Mouse (Mus musculus) heart, postnatal 36 days (tissue): Measurements from ENCODE around the gene Mcf2l. TPM values are rescaled to one million over a fixed set of nuclear protein-coding genes. Genes with fewer than 3 reads are reported as not detected.
A peak's percentile ranks its signal among the peaks of the same experiment; 100 is the strongest.

Source experiments
- DNase-seq, 2 experiments: peaks; one replicate each; pipeline ENCODE4 v3.0.0; 2021 to 2022
- intact Hi-C: fragments of 180-260 bp; cut with DNase I; formaldehyde crosslinking; loops from one replicate; pipeline ENCODE4 v1.15.1; 2025
- total RNA-seq, 2 experiments: library from RNA; stranded (reverse); gene quantifications; 2 replicates each; pipeline ENCODE4 v1.2.3; 2021

Gene Mcf2l
- total RNA-seq: 10 to 100 TPM; 53.3 to 77.9 TPM

- peak; percentile 34 to 36 for DNase-seq
- intact Hi-C loops: no loop called here
Measured at GRCm38 (mm10) chr8:12873357-12874046, at the start of gene Mcf2l. Mcf2l (plus strand) TSS chr8:12873806.

GRCm38 (mm10) chr8:12824562-12824961, 49.0 kb upstream of the Mcf2l start:
- intact Hi-C loops: no loop called here
- no peak for DNase-seq

DNA sequence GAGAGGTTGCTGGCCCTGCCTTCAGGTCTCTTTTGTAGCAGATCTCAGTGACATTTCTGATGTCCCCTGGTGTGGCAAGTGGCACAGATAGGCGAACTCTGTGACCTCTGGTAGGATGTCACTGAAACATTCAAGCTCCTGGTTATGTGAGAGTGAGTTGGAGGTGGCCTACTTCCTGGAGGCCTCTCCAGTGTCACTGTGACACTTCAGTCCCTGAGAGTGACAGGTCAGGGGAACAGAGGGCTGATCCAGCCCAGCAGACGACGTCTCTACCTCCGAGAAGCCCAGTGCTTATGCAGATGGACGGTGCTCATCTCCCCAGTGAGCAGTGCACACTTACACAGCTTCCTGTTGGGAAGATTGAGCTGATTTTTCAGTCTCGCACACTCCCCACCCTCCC, 48.4 kb upstream of the Mcf2l start:
- intact Hi-C loops: no loop called here
- no peak for DNase-seq

DNA sequence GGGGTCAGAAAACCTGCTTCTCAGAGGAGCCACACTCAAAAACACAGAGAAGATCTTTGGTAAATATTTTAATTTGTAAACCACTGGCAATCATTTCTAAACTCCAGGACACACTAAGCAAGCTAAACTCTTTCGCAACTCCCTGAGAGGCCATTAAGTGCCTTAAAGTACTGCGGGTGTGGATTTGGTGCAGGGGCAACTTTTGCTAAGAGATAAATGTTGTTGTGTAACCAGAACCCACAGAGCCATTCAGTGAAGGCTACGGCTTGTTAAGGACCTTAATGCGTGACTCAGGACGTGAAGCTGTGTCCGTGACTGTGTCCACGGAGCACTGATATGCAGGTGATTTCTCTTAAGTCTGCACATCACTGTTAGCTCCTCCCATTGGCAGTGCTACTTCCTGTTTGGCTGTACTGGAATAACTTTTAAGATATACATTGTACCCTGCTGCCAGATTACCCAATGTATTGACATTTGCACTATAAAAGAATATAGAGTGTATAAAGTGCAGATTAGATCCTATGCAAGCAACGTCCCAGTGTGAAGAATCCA, 47.8 kb upstream of the Mcf2l start:
- intact Hi-C loops: no loop called here
- no peak for DNase-seq

- no peak for DNase-seq
Measured at GRCm38 (mm10) chr8:12827124-12827523, 46.5 kb upstream of the Mcf2l start.

GRCm38 (mm10) chr8:12828298-12828697, 45.3 kb upstream of the Mcf2l start:
- intact Hi-C loops: no loop called here

More at GRCm38 (mm10) chr8:12827124-12827523, 46.5 kb upstream of the Mcf2l start:
- intact Hi-C loops: no loop called here

DNA sequence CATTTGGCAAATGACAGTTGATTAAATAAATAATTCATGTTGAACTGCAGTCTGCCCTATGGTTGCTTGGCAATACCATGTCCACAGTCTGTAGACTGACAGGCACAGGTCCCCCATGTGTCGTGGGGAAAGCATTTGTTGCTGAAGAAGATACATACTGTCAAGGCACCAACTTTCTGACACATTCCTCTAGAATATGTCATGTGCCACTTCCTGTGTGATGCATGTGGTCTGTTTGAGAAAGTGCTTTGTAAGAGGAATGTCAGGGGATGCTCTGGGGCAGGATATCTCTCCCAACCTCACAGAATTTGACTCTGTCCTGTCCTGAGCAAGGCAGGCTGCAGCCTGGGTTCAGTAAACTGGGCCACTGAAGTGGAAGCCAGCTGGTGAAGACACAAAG, 44.2 kb upstream of the Mcf2l start:
- intact Hi-C loops: no loop called here
- no peak for DNase-seq

More at GRCm38 (mm10) chr8:12828298-12828697, 45.3 kb upstream of the Mcf2l start:
- no peak for DNase-seq

- intact Hi-C loops: no loop called here
- no peak for DNase-seq
Measured at GRCm38 (mm10) chr8:12831659-12832589, 41.7 kb upstream of the Mcf2l start.

GRCm38 (mm10) chr8:12833616-12834015, 40.0 kb upstream of the Mcf2l start:
- DNase-seq: peak; percentile 20 to 24
- intact Hi-C loops: no loop called here

GRCm38 (mm10) chr8:12840834-12841233, 32.8 kb upstream of the Mcf2l start:
- no peak for DNase-seq
- intact Hi-C loops: no loop called here

DNA sequence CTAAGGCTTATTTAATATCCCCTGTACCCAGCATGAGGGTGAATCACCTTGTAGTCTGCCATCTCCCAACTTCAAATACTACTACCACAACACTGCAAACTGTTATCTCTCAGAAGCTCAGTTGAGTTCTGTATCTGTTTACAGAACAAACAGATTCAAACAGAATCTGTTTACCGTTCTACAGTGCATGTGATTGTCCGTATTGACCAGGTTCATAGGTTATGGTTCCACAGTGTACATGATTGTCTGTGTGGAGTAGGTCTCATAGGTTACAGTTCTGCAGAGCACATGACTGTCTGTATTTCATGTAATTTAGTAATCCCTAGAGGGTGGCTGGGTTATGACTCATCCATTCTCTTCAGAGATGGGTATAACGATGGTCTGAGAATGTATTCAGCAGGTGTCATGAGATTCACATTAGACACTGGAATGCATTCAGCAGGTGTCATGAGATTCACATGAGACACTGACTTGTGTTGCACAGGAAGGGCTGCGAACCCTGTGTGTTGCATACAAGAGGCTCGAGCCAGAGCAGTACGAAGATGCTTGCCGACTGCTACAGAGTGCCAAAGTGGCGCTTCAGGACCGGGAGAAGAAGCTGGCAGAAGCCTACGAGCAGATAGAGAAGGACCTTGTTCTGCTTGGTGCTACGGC, 31.1 kb upstream of the Mcf2l start:
- no peak for DNase-seq
- intact Hi-C loops: no loop called here

DNA sequence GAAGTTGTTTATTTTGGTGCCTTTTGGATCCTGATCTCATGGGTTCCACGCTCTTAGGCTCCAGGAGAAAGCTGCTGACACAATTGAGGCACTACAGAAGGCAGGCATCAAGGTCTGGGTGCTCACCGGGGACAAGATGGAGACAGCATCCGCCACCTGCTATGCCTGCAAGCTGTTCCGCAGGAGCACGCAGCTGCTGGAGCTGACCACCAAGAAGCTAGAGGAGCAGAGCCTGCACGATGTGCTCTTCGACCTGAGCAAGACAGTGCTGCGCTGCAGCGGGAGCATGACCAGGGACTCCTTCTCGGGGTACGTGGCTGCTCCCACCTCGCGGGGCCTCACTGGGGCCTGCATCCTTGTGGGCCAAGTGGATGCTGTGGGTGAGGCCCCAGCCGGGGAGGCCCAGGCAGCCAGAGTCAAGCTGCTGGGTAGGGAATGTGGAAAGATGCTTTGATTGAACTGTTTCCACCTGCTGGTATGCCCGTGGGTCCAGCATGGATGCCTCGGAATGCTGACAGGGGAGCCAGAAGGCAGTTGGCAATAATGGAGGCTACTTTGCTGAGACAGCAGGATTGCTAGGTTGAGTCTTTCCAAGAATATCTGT, 29.2 kb upstream of the Mcf2l start:
- intact Hi-C loops: no loop called here
- no peak for DNase-seq

DNA sequence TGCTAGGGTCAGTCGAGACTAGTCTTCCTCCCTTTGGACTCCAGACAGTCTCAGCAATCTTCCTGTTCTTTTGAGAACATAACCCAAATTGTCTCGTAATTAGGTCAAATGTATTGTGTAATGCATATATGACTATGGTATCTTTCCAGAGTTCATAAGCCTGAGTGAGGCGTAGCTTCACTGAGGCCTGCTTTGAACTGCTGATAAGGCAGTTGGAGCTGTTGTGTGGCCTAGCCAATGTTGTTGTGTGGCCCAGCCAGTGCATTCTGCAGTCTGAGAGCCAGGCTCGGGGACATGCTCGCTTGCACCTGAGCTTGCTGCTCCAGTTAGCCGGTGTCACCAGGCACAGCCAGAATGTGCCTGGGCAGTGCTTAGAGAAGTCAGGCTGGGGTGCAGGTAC, 27.2 kb upstream of the Mcf2l start:
- intact Hi-C loops: no loop called here

GRCm38 (mm10) chr8:12851241-12851640, 22.4 kb upstream of the Mcf2l start:
- intact Hi-C loops: no loop called here

More for the DNA sequence above, 27.2 kb upstream of the Mcf2l start:
- DNase-seq: no peak

GRCm38 (mm10) chr8:12856038-12856437, 17.6 kb upstream of the Mcf2l start:
- intact Hi-C loops: no loop called here
- DNase-seq: no peak

More at GRCm38 (mm10) chr8:12851241-12851640, 22.4 kb upstream of the Mcf2l start:
- DNase-seq: no peak

DNA sequence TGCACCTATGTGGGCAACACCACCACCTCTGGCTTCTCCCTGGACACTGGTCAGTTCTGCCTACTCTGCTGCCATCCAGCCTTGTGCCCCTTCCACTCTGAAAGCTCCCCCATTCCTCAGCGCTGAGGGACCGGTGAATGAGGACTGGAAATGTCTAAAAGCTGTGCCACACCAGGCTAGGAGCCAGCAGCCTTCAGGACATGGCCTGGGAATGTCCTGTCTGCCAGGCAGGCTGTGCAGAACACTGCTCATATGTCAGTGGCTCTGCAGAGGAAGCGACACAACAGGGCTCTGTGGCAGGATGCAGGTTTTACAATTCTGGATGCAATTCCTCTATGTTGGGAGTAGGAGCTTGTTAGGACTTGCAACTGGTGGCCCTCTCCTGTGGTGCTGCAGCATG, 10.5 kb upstream of the Mcf2l start:
- no peak for DNase-seq
- intact Hi-C loops: no loop called here

DNA sequence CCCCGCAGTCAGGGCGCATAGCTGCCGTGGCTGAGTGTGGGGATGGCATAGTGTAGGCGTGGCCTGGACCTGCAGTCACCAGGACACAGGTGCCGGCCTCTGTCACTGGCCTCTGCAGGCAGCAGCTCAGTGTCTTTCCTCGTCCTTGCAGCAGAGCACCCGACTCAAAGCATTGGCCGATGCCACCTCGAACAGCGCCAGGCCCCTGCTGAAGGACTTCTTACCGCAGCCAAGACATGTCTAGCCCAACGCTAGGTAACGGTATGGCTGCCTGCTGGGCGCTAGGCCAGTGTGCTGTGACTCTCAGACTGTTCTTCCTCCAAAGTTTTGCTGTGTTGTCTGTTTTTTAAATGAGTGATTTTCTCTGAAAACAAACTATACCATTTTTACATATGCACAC, 10.0 kb upstream of the Mcf2l start:
- intact Hi-C loops: no loop called here
- DNase-seq: no peak

GRCm38 (mm10) chr8:12865790-12866189, 7.8 kb upstream of the Mcf2l start:
- no peak for DNase-seq
- intact Hi-C loops: no loop called here

DNA sequence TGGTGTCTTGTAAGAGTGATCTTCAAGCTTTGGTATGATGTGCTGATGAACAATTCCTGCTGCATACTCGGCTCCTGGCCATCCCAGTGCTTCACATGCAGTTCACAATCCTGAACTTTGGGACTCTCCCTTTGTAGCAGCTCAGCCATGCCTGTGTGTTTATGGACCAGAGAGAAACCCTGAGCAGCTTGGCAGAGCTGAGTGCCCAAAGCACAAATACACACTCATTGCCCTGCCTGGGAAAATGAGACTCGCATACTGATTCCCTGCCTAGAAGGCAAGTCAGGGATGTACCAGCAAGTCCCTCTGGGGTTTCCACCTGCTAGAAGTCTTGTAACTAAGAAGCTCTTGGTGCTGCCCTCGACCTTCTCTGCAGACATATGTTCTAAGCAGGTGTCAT, 3.9 kb upstream of the Mcf2l start:
- no peak for DNase-seq

DNA sequence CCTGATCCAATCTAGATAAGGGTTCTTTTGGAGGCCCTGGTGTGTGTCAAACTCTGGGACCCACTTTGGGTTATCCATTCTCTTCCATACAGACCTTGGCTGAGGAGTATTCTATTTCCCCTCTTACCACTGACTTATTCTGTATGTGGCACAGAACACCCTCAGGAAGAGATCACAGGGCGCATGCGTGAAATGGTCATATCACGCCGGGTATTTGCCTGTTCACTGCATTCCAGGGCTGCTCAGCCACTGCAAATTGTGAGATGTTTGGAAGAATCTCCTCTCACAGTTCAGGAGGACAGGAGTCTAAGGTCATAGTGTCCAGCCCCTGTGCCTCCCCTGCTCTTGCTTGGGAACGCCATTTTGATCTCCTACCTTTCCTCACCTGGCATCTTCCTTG, 3.0 kb upstream of the Mcf2l start:
- DNase-seq: no peak
- intact Hi-C loops: no loop called here

More for the DNA sequence above, 3.9 kb upstream of the Mcf2l start:
- intact Hi-C loops: no loop called here
